Mouse (Mus musculus): ENCODE results near the gene Gabrr3. TPM values are rescaled to one million over a fixed set of nuclear protein-coding genes. Genes with fewer than 3 reads are reported as not detected.
A peak's percentile ranks its signal among the peaks of the same experiment; 100 is the strongest.

The Gabrr3 gene
- polyA plus RNA-seq, 1 experiment from 2014 or later: not detected

- no peak overlapping the region for H3K4me3 ChIP-seq (ENCODE audit: low read depth, low read length)
- H3K27me3 ChIP-seq (replicated peaks; ENCODE audit: control insufficient read depth, insufficient read depth, low read length): no peaks in the 10 kb centered on the region
- H3K9me3 ChIP-seq (replicated peaks; ENCODE audit: control insufficient read depth, low read length): no peaks in the 10 kb centered on the region
- no peak overlapping the region for H3K27ac ChIP-seq (ENCODE audit: low read depth, low read length)
- DNase-seq (ENCODE audit: low spot score) (no peak), ATAC-seq (no peak)
- WGBS: 72% methylated on average over 4 of the region's 4 CpGs
- H3K4me1 ChIP-seq (ENCODE audit: control insufficient read depth, insufficient read depth, low read length): peaks cover 4% of the 10 kb centered on the region; the same call in 1 of the 2 replicates
- no peak overlapping the region for H3K4me2 ChIP-seq (ENCODE audit: low read length)
- no peak overlapping the region for H3K9ac ChIP-seq (ENCODE audit: low read length)
- H3K36me3 ChIP-seq (ENCODE audit: control insufficient read depth, insufficient read depth, low read length): no peaks in the 10 kb centered on the region
These were observed 6.3 kb downstream of the Gabrr3 start for GRCm38 (mm10) chr16:59413475-59413874.

GRCm38 (mm10) chr16:59420237-59420866, 13.2 kb downstream of the Gabrr3 start:
- H3K27me3 ChIP-seq (replicated peaks; ENCODE audit: control insufficient read depth, insufficient read depth, low read length): no peaks in the 10 kb centered on the region
- ATAC-seq (0 out of 2 replicates have a peak, but pooled peaks have one; percentile 60), DNase-seq (ENCODE audit: low spot score) (no peak)
- no peaks in the 10 kb centered on the region for H3K36me3 ChIP-seq (ENCODE audit: control insufficient read depth, insufficient read depth, low read length)
- H3K4me2 ChIP-seq (ENCODE audit: low read length): no peak overlapping the region
- no peak overlapping the region for H3K4me3 ChIP-seq (ENCODE audit: low read depth, low read length)
- H3K9ac ChIP-seq (ENCODE audit: low read length): no peak overlapping the region
- no peak overlapping the region for H3K27ac ChIP-seq (ENCODE audit: low read depth, low read length)
- H3K4me1 ChIP-seq (ENCODE audit: control insufficient read depth, insufficient read depth, low read length): no peaks in the 10 kb centered on the region
- H3K9me3 ChIP-seq (replicated peaks; ENCODE audit: control insufficient read depth, low read length): no peaks in the 10 kb centered on the region
- WGBS: 58% methylated on average over 9 of the region's 9 CpGs

GRCm38 (mm10) chr16:59420867-59421251, 13.7 kb downstream of the Gabrr3 start:
- Histone ChIP-seq H3K27ac (ENCODE audit: low read depth, low read length) (no peak overlapping the region), H3K4me1 (ENCODE audit: control insufficient read depth, insufficient read depth, low read length) (no peaks in the 10 kb centered on the region), H3K4me3 (ENCODE audit: low read depth, low read length) (no peak overlapping the region), H3K27me3 (replicated peaks; ENCODE audit: control insufficient read depth, insufficient read depth, low read length) (no peaks in the 10 kb centered on the region), H3K4me2 (ENCODE audit: low read length) (no peak overlapping the region), H3K9me3 (replicated peaks; ENCODE audit: control insufficient read depth, low read length) (no peaks in the 10 kb centered on the region), H3K9ac (ENCODE audit: low read length) (no peak overlapping the region), H3K36me3 (ENCODE audit: control insufficient read depth, insufficient read depth, low read length) (no peaks in the 10 kb centered on the region)
- 11% methylated on average over 6 of the region's 6 CpGs for WGBS
- ATAC-seq: peak; percentile 93
- DNase-seq (ENCODE audit: low spot score): peak; percentile 92

GRCm38 (mm10) chr16:59421571-59422345, 14.6 kb downstream of the Gabrr3 start:
- ATAC-seq: no peak

GRCm38 (mm10) chr16:59427960-59428359, 20.8 kb downstream of the Gabrr3 start:
- no peaks in the 10 kb centered on the region for H3K4me1 ChIP-seq (ENCODE audit: control insufficient read depth, insufficient read depth, low read length)
- no peak for ATAC-seq
- H3K27ac ChIP-seq (ENCODE audit: low read depth, low read length): no peak overlapping the region
- no peak overlapping the region for H3K4me3 ChIP-seq (ENCODE audit: low read depth, low read length)
- H3K27me3 ChIP-seq (replicated peaks; ENCODE audit: control insufficient read depth, insufficient read depth, low read length): no peaks in the 10 kb centered on the region
- 63% methylated on average over 7 of the region's 7 CpGs for WGBS
- no peaks in the 10 kb centered on the region for H3K36me3 ChIP-seq (ENCODE audit: control insufficient read depth, insufficient read depth, low read length)
- no peaks in the 10 kb centered on the region for H3K9me3 ChIP-seq (replicated peaks; ENCODE audit: control insufficient read depth, low read length)
- H3K9ac ChIP-seq (ENCODE audit: low read length): no peak overlapping the region
- no peak for DNase-seq (ENCODE audit: low spot score)
- no peak overlapping the region for H3K4me2 ChIP-seq (ENCODE audit: low read length)

More at GRCm38 (mm10) chr16:59421571-59422345, 14.6 kb downstream of the Gabrr3 start:
- no peak overlapping the region for H3K9ac ChIP-seq (ENCODE audit: low read length)
- WGBS: 68% methylated on average over 13 of the region's 13 CpGs
- no peaks in the 10 kb centered on the region for H3K36me3 ChIP-seq (ENCODE audit: control insufficient read depth, insufficient read depth, low read length)
- H3K9me3 ChIP-seq (replicated peaks; ENCODE audit: control insufficient read depth, low read length): no peaks in the 10 kb centered on the region
- H3K4me2 ChIP-seq (ENCODE audit: low read length): no peak overlapping the region
- no peaks in the 10 kb centered on the region for H3K4me1 ChIP-seq (ENCODE audit: control insufficient read depth, insufficient read depth, low read length)
- H3K4me3 ChIP-seq (ENCODE audit: low read depth, low read length): no peak overlapping the region
- no peaks in the 10 kb centered on the region for H3K27me3 ChIP-seq (replicated peaks; ENCODE audit: control insufficient read depth, insufficient read depth, low read length)
- DNase-seq (ENCODE audit: low spot score): no peak
- H3K27ac ChIP-seq (ENCODE audit: low read depth, low read length): no peak overlapping the region

GRCm38 (mm10) chr16:59433181-59433580, 26.0 kb downstream of the Gabrr3 start:
- Histone ChIP-seq H3K9ac (ENCODE audit: low read length) (no peak overlapping the region), H3K4me2 (ENCODE audit: low read length) (no peak overlapping the region), H3K27me3 (replicated peaks; ENCODE audit: control insufficient read depth, insufficient read depth, low read length) (no peaks in the 10 kb centered on the region), H3K36me3 (ENCODE audit: control insufficient read depth, insufficient read depth, low read length) (no peaks in the 10 kb centered on the region), H3K4me3 (ENCODE audit: low read depth, low read length) (no peak overlapping the region), H3K4me1 (ENCODE audit: control insufficient read depth, insufficient read depth, low read length) (no peaks in the 10 kb centered on the region), H3K9me3 (replicated peaks; ENCODE audit: control insufficient read depth, low read length) (no peaks in the 10 kb centered on the region), H3K27ac (ENCODE audit: low read depth, low read length) (no peak overlapping the region)
- WGBS: 85% methylated on average over 11 of the region's 11 CpGs
- DNase-seq (ENCODE audit: low spot score) (no peak), ATAC-seq (no peak)

- H3K4me3 ChIP-seq (ENCODE audit: low read depth, low read length): no peak overlapping the region
- H3K9me3 ChIP-seq (replicated peaks; ENCODE audit: control insufficient read depth, low read length): no peaks in the 10 kb centered on the region
- no peak overlapping the region for H3K9ac ChIP-seq (ENCODE audit: low read length)
- no peak for DNase-seq (ENCODE audit: low spot score)
- H3K27me3 ChIP-seq (replicated peaks; ENCODE audit: control insufficient read depth, insufficient read depth, low read length): no peaks in the 10 kb centered on the region
- no peaks in the 10 kb centered on the region for H3K36me3 ChIP-seq (ENCODE audit: control insufficient read depth, insufficient read depth, low read length)
- ATAC-seq: no peak
- H3K4me1 ChIP-seq (ENCODE audit: control insufficient read depth, insufficient read depth, low read length): no peaks in the 10 kb centered on the region
- no peak overlapping the region for H3K27ac ChIP-seq (ENCODE audit: low read depth, low read length)
- 89% methylated on average over 7 of the region's 7 CpGs for WGBS
- H3K4me2 ChIP-seq (ENCODE audit: low read length): no peak overlapping the region
These were observed 37.9 kb downstream of the Gabrr3 start for GRCm38 (mm10) chr16:59444880-59445559.

GRCm38 (mm10) chr16:59448181-59448580, 41.0 kb downstream of the Gabrr3 start:
- ATAC-seq (no peak), DNase-seq (ENCODE audit: low spot score) (no peak)
- H3K4me1 ChIP-seq (ENCODE audit: control insufficient read depth, insufficient read depth, low read length): no peaks in the 10 kb centered on the region
- H3K27me3 ChIP-seq (replicated peaks; ENCODE audit: control insufficient read depth, insufficient read depth, low read length): no peaks in the 10 kb centered on the region
- H3K4me2 ChIP-seq (ENCODE audit: low read length): no peak overlapping the region
- no peak overlapping the region for H3K4me3 ChIP-seq (ENCODE audit: low read depth, low read length)
- no peak overlapping the region for H3K27ac ChIP-seq (ENCODE audit: low read depth, low read length)
- 76% methylated on average over 1 of the region's 1 CpGs for WGBS
- no peaks in the 10 kb centered on the region for H3K9me3 ChIP-seq (replicated peaks; ENCODE audit: control insufficient read depth, low read length)
- H3K36me3 ChIP-seq (ENCODE audit: control insufficient read depth, insufficient read depth, low read length): no peaks in the 10 kb centered on the region
- H3K9ac ChIP-seq (ENCODE audit: low read length): no peak overlapping the region

GRCm38 (mm10) chr16:59449092-59449491, 42.0 kb downstream of the Gabrr3 start:
- Histone ChIP-seq H3K9me3 (replicated peaks; ENCODE audit: control insufficient read depth, low read length) (no peaks in the 10 kb centered on the region), H3K4me3 (ENCODE audit: low read depth, low read length) (no peak overlapping the region), H3K4me2 (ENCODE audit: low read length) (no peak overlapping the region), H3K4me1 (ENCODE audit: control insufficient read depth, insufficient read depth, low read length) (no peaks in the 10 kb centered on the region), H3K27ac (ENCODE audit: low read depth, low read length) (no peak overlapping the region), H3K36me3 (ENCODE audit: control insufficient read depth, insufficient read depth, low read length) (no peaks in the 10 kb centered on the region), H3K9ac (ENCODE audit: low read length) (no peak overlapping the region), H3K27me3 (replicated peaks; ENCODE audit: control insufficient read depth, insufficient read depth, low read length) (no peaks in the 10 kb centered on the region)
- ATAC-seq (no peak), DNase-seq (ENCODE audit: low spot score) (no peak)
